Mouse (Mus musculus): ENCODE results near the gene Npas3. TPM values are rescaled to one million over a fixed set of nuclear protein-coding genes. Genes with fewer than 3 reads are reported as not detected.
A peak's percentile ranks its signal among the peaks of the same experiment; 100 is the strongest.

Npas3 gene
- polyA plus RNA-seq, 1 experiment from 2014 or later = 0.16 TPM

- DNase-seq (no peak), ATAC-seq (ENCODE audit: low read depth) (no peak)
- no peak overlapping the region for H3K4me3 ChIP-seq (replicated peaks)
- H3K4me1 ChIP-seq (replicated peaks) = peaks cover 16% of the 10 kb centered on the region
- no peaks in the 10 kb centered on the region for H3K9me3 ChIP-seq (replicated peaks)
- 67% methylated on average over 4 of the region's 4 CpGs for WGBS (ENCODE audit: insufficient replicate concordance)
- peaks cover 3% of the 10 kb centered on the region; the same call in 1 of the 2 replicates for H3K27me3 ChIP-seq
- H3K27ac ChIP-seq = no peak overlapping the region
- H3K9ac ChIP-seq = no peak overlapping the region
- no peaks in the 10 kb centered on the region for H3K36me3 ChIP-seq
- H3K4me2 ChIP-seq = no peak overlapping the region
Measured at GRCm38 (mm10) chr12:53822881-53823280, 574.4 kb downstream of the Npas3 start.

DNA sequence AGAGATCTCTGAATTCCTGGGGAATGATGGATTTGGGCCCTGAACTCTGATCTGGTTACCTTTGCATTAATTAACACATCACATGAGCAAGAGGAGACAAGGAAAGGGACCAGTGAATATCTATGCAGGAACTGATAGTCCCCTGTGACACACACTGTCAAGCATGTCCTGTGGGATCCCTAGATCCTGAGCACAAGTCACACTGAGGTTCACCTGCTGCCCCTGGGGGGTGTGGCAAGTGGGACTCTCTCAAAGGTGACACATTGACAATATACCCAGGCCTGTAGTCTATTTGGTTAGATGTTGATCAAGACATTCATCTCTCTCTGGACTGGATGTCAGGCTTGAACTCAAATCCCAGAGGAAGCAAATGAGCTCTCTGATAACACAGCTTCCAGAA lies 576.8 kb downstream of the Npas3 start:
- peaks cover 3% of the 10 kb centered on the region; the same call in 1 of the 2 replicates for H3K27me3 ChIP-seq
- no peak overlapping the region for H3K27ac ChIP-seq
- H3K4me1 ChIP-seq (replicated peaks) = peaks cover 8% of the 10 kb centered on the region
- DNase-seq = no peak
- H3K4me3 ChIP-seq (replicated peaks) = no peak overlapping the region
- H3K36me3 ChIP-seq = no peaks in the 10 kb centered on the region
- no peak overlapping the region for H3K4me2 ChIP-seq
- no peak for ATAC-seq (ENCODE audit: low read depth)
- H3K9me3 ChIP-seq (replicated peaks) = no peaks in the 10 kb centered on the region
- H3K9ac ChIP-seq = no peak overlapping the region

DNA sequence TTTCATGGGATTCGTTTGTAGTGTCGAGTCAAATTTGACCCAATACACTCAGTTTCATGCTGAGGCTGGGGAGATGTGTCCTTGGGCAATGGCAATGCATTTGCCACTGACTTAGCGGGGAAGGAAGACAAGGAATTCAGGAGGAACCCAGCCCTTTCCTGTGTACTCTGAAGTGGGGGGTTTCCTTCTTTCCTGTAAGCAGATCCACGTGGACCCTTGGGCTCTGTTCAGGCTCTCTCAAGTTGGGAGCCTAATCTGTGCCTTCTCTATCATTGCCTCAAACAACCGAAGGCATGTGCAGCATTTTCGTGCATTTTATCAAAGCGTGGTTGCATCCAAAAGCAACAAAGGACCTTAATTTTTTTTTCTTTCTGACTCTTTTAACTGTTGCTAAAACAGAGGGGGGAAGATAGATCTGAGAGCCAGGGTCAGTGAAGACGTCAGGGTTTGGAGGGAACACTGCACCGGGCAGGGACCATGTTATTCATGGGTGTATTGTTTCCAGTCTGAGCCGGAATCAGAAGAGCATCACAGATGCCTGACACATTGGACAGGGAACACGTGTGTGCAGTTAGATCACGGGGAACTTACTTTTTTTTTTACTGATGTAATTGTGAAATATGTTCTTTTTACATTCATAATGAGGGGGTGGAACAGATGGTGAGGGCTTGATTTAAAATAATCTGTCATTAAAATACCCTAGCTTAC lies 577.6 kb downstream of the Npas3 start:
- Histone ChIP-seq H3K27ac (no peak overlapping the region), H3K9me3 (replicated peaks) (no peaks in the 10 kb centered on the region), H3K4me3 (replicated peaks) (no peak overlapping the region), H3K4me2 (no peak overlapping the region), H3K4me1 (replicated peaks) (peaks cover 14% of the 10 kb centered on the region), H3K27me3 (peaks cover 3% of the 10 kb centered on the region; the same call in 1 of the 2 replicates), H3K36me3 (no peaks in the 10 kb centered on the region), H3K9ac (no peak overlapping the region)
- no peak for DNase-seq
- 39% methylated on average over 12 of the region's 12 CpGs for WGBS (ENCODE audit: insufficient replicate concordance)
- ATAC-seq (ENCODE audit: low read depth) = no peak

- Histone ChIP-seq H3K4me3 (replicated peaks) (no peak overlapping the region), H3K9ac (no peak overlapping the region), H3K36me3 (no peaks in the 10 kb centered on the region), H3K27me3 (peaks cover 3% of the 10 kb centered on the region; the same call in 1 of the 2 replicates), H3K27ac (no peak overlapping the region), H3K4me1 (replicated peaks) (peaks cover 20% of the 10 kb centered on the region), H3K9me3 (replicated peaks) (no peaks in the 10 kb centered on the region), H3K4me2 (no peak overlapping the region)
- no peak for ATAC-seq (ENCODE audit: low read depth)
- 65% methylated on average over 3 of the region's 3 CpGs for whole genome bisulfite sequencing (ENCODE audit: insufficient replicate concordance)
- DNase-seq = no peak
Measured at GRCm38 (mm10) chr12:53826812-53827211, 578.3 kb downstream of the Npas3 start.

DNA sequence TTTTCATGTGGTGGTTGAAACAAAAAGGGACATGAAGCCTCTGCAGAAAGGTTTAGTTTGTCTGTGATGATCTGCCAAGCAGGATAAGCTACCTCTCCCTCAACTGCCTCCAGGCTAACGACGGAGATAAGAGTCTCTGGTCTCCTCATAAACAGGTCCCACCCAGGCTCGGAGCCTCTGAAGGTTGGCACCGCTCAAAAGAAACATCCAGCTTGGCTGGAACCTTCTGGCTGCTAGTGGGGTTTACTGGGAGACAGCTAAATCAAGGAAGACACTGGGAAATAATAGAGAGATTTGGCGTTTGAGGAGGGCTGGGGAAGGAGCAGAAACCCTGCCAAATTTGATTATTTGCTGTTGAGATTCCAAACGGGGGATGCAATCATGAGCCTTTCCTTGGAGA lies 584.1 kb downstream of the Npas3 start:
- 25% methylated on average over 6 of the region's 6 CpGs for WGBS (ENCODE audit: insufficient replicate concordance)
- no peaks in the 10 kb centered on the region for H3K36me3 ChIP-seq
- peaks cover 74% of the 10 kb centered on the region for H3K4me1 ChIP-seq (replicated peaks)
- H3K9ac ChIP-seq = peak overlapping the region; percentile 60
- H3K27ac ChIP-seq = peak overlapping the region; percentile 89
- H3K9me3 ChIP-seq (replicated peaks) = no peaks in the 10 kb centered on the region
- H3K4me3 ChIP-seq (replicated peaks) = peak overlapping the region; percentile 32
- peak; percentile 75 for DNase-seq
- ATAC-seq (ENCODE audit: low read depth) = peak; percentile 93
- peak overlapping the region; percentile 64 for H3K4me2 ChIP-seq
- no peaks in the 10 kb centered on the region for H3K27me3 ChIP-seq

DNA sequence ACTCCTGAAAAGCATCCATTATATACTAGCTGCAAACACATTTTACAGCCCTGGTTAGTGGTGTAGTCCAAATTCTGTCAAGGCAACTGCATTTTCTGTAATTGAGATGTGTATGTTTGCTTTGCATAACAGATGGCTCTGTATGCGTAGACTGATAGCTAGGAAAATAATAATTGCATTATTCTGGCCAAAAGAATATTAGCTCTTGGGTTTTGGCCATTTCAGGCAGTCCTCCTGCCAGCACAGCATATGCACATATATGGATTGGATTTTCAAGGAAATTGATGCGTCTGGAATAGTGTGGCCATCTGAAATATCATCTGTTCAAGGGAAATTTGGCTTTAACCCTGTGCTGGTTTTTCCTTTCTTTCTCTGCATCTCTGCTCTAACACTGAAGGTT lies 584.9 kb downstream of the Npas3 start:
- Histone ChIP-seq H3K9ac (peak overlapping the region; percentile 60; the same call in 1 of the 2 replicates), H3K9me3 (replicated peaks) (no peaks in the 10 kb centered on the region), H3K4me2 (peak overlapping the region; percentile 64), H3K36me3 (no peaks in the 10 kb centered on the region), H3K27ac (peak overlapping the region; percentile 89), H3K4me3 (replicated peaks) (no peak overlapping the region), H3K27me3 (no peaks in the 10 kb centered on the region), H3K4me1 (replicated peaks) (peaks cover 76% of the 10 kb centered on the region)
- no peak for ATAC-seq (ENCODE audit: low read depth)
- 74% methylated on average over 2 of the region's 2 CpGs for WGBS (ENCODE audit: insufficient replicate concordance)
- DNase-seq = no peak

DNA sequence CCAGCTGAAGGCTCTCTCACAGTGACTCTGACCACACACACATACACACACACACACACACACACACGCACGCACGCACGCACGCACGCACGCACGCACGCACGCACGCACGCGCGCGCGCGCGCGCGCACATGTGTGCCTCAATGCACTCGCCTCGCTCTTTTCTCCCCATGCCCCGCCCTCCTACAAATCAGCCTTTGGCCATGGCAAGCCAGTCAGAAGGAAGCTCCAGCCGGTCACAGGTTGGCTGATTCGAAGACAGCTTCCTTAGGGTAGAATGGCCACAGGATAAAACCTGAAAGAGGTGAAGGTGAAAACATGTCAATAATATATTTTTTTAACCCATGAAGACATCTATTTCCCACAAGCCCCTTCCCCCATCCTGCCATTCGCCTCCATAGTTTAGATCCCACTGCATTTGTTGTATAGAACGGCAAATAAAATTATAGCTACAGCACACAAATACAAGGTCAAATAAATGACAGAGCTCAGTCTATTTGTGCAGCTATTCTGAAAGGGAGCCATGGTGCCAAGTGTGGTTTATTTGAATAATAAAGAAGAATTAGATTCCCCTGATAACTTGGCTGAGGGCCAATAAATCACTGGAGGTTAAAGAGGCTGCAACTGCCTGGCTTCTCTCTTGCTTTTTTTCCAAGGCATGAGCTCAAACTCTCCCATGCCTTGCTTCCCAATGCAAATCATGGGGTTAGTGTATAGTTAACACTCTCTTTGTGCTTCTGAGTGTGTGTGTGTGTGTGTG lies 587.7 kb downstream of the Npas3 start:
- ATAC-seq (ENCODE audit: low read depth) = no peak
- H3K27me3 ChIP-seq = no peaks in the 10 kb centered on the region
- no peaks in the 10 kb centered on the region for H3K36me3 ChIP-seq
- peak overlapping the region; percentile 56; the same call in 1 of the 2 replicates for H3K4me2 ChIP-seq
- H3K27ac ChIP-seq = peak overlapping the region; percentile 93
- no peaks in the 10 kb centered on the region for H3K9me3 ChIP-seq (replicated peaks)
- H3K4me1 ChIP-seq (replicated peaks) = peaks cover 80% of the 10 kb centered on the region
- no peak overlapping the region for H3K9ac ChIP-seq
- DNase-seq = no peak
- WGBS (ENCODE audit: insufficient replicate concordance) = 76% methylated on average over 27 of the region's 27 CpGs
- no peak overlapping the region for H3K4me3 ChIP-seq (replicated peaks)

DNA sequence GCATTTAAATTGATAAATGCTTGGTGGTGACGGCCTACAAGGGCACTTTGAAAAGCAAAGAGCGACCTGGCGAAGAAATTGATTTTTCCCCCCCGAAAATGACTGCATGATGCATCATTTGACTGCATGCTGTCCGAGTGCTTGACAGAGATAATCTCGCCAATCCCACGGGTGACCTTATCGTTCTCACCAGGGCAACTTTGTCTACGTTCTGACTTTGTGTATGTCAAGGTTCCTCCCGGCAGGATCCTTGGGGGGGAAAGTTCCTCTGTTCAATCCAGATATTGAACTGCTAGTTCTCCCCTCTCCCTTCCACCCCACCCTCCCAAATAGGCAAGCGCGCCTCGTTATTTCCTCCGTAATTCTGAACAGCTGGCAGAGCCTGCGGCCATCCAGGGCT lies 588.9 kb downstream of the Npas3 start:
- Histone ChIP-seq H3K4me3 (replicated peaks) (no peak overlapping the region), H3K4me1 (replicated peaks) (peaks cover 81% of the 10 kb centered on the region), H3K27ac (peak overlapping the region; percentile 93), H3K9ac (peak overlapping the region; percentile 61), H3K9me3 (replicated peaks) (no peaks in the 10 kb centered on the region), H3K4me2 (peak overlapping the region; percentile 56), H3K27me3 (no peaks in the 10 kb centered on the region), H3K36me3 (no peaks in the 10 kb centered on the region)
- 26% methylated on average over 15 of the region's 15 CpGs for WGBS (ENCODE audit: insufficient replicate concordance)
- peak; percentile 81 for DNase-seq
- ATAC-seq (ENCODE audit: low read depth) = peak; percentile 85

DNA sequence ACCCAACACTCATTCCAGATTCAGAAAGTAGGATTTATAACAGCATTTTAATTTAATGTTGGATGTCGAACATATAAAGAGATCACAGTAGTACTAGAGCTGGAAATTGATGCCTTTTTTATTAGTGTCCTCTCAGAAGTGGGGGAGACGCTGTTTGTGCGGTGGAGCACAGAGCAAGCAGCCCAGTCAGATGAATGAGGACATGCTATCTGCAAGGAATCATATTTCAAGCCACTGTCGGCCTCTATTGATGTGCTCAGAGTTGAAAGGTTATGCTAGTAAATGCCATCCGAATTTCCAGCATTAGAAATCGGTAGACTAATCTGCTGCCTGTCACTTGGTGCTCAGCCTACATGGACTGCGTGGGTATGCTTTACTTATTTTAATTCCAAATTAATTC lies 590.1 kb downstream of the Npas3 start:
- Histone ChIP-seq H3K9me3 (replicated peaks) (no peaks in the 10 kb centered on the region), H3K9ac (peak overlapping the region; percentile 61; the same call in 1 of the 2 replicates), H3K36me3 (no peaks in the 10 kb centered on the region), H3K27me3 (no peaks in the 10 kb centered on the region), H3K4me3 (replicated peaks) (no peak overlapping the region), H3K4me1 (replicated peaks) (peaks cover 71% of the 10 kb centered on the region), H3K27ac (peak overlapping the region; percentile 93), H3K4me2 (no peak overlapping the region)
- no peak for ATAC-seq (ENCODE audit: low read depth)
- DNase-seq = no peak
- 62% methylated on average over 7 of the region's 7 CpGs for WGBS (ENCODE audit: insufficient replicate concordance)

GRCm38 (mm10) chr12:53841928-53842671 lies 593.6 kb downstream of the Npas3 start:
- no peak overlapping the region for H3K9ac ChIP-seq

DNA sequence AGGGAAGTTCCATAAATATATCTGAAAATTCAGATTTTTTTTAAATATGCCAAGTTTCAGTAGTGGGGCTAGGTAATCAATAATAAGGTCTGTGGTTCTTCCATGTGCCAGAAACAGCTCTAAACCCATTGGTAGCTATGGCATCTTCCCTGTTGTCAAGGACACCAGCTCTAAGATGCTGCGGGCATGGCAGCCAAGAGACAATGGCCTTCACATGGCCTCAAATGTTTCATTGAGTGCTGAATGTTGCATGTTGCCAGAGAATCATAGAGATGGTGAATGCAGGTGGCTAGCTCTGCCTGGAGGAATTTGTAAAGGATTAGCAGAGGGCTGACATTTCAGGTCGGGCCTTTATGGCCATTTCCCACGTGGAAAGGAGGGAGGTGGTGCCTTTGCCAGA lies 595.1 kb downstream of the Npas3 start:
- Histone ChIP-seq H3K4me2 (no peak overlapping the region), H3K9ac (no peak overlapping the region), H3K9me3 (replicated peaks) (no peaks in the 10 kb centered on the region), H3K27me3 (no peaks in the 10 kb centered on the region), H3K4me1 (replicated peaks) (peaks cover 24% of the 10 kb centered on the region), H3K27ac (no peak overlapping the region), H3K36me3 (no peaks in the 10 kb centered on the region), H3K4me3 (replicated peaks) (no peak overlapping the region)
- 73% methylated on average over 3 of the region's 3 CpGs for WGBS (ENCODE audit: insufficient replicate concordance)
- ATAC-seq (ENCODE audit: low read depth) (no peak), DNase-seq (no peak)

More at GRCm38 (mm10) chr12:53841928-53842671, 593.6 kb downstream of the Npas3 start:
- ATAC-seq (ENCODE audit: low read depth) (no peak), DNase-seq (no peak)
- no peak overlapping the region for H3K27ac ChIP-seq
- H3K27me3 ChIP-seq = no peaks in the 10 kb centered on the region
- H3K9me3 ChIP-seq (replicated peaks) = no peaks in the 10 kb centered on the region
- H3K4me2 ChIP-seq = peak overlapping the region; percentile 11; the same call in 1 of the 2 replicates
- H3K36me3 ChIP-seq = no peaks in the 10 kb centered on the region
- H3K4me1 ChIP-seq (replicated peaks) = peaks cover 38% of the 10 kb centered on the region
- H3K4me3 ChIP-seq (replicated peaks) = no peak overlapping the region
- WGBS (ENCODE audit: insufficient replicate concordance) = 37% methylated on average over 16 of the region's 16 CpGs

Data from liver, embryonic 13.5 days (tissue).